Mouse (Mus musculus) intestine, embryonic 14.5 days (tissue): ENCODE measurements at regions not wholly inside any gene's neighbourhood (a gene's known extent, or its start where the extent isn't known, plus 50 kb on each side); places are given as distances from the start of the nearest gene placed in this dataset.
A peak's percentile ranks its signal among the peaks of the same experiment; 100 is the strongest.

Source experiments
- ATAC-seq: fragments of 200-750 bp; cut with Nextera tagmentation; replicated peaks from 2 replicates; pipeline ENCODE4 v1.8.0; 2017; ENCODE audit warnings: low read depth, moderate number of reproducible peaks, moderate TSS enrichment, moderate library complexity; ENCODE audit not compliant: low FRiP score, low TSS enrichment
- DNase-seq: peaks from one replicate; pipeline ENCODE4 v3.0.0-alpha.2; 2018; ENCODE audit warnings: low spot score
- H3K27ac ChIP-seq: fragments of 300-500 bp; sonication (generic); 2 replicates; pipeline ENCODE4 v1.5.1; 2014; ENCODE audit warnings: low read depth, mild to moderate bottlenecking, control low read depth
- H3K27me3 ChIP-seq: fragments of 300-500 bp; sonication (generic); replicated peaks from 2 replicates; pipeline ENCODE4 v1.6.1; 2014; ENCODE audit warnings: low read length, control low read depth; ENCODE audit not compliant: control insufficient read depth, insufficient read depth
- H3K36me3 ChIP-seq: fragments of 300-500 bp; sonication (generic); 2 replicates; pipeline ENCODE4 v1.6.1; 2014; ENCODE audit warnings: low read length, control low read depth; ENCODE audit not compliant: control insufficient read depth, insufficient read depth
- H3K4me1 ChIP-seq: fragments of 300-500 bp; sonication (generic); replicated peaks from 2 replicates; pipeline ENCODE4 v1.6.1; 2014; ENCODE audit warnings: low read length, control low read depth, mixed read lengths; ENCODE audit not compliant: control insufficient read depth, insufficient read depth
- H3K4me2 ChIP-seq: fragments of 300-500 bp; sonication (generic); 2 replicates; pipeline ENCODE4 v1.6.1; 2014; ENCODE audit warnings: low read length
- H3K4me3 ChIP-seq: fragments of 300-500 bp; sonication (generic); 2 replicates; pipeline ENCODE4 v1.5.1; 2014; ENCODE audit warnings: low read depth, low read length, control low read depth, mixed read lengths
- H3K9ac ChIP-seq: fragments of 300-500 bp; sonication (generic); 2 replicates; pipeline ENCODE4 v1.6.1; 2014; ENCODE audit warnings: mild to moderate bottlenecking, low read length
- H3K9me3 ChIP-seq: fragments of 300-500 bp; sonication (generic); 2 replicates; pipeline ENCODE4 v1.6.1; 2016; ENCODE audit warnings: low read length, control low read depth; ENCODE audit not compliant: control insufficient read depth
- WGBS: fragments of 180-500 bp; shearing (Covaris S2); extraction: QIAGEN DNeasy Blood & Tissue Kit; methylation state at CpG from one replicate; pipeline ENCODE4 v1.1.7; 2014; 5-methylcytosine and 5-hydroxymethylcytosine counted together

GRCm38 (mm10) chr14:76622634-76623291 lies 66.1 kb upstream of the Serp2 start:
- peak; percentile 73 for DNase-seq
- peaks cover 44% of the 10 kb centered on the region for H3K4me1 ChIP-seq

GRCm38 (mm10) chr14:76619038-76619409 lies 62.3 kb upstream of the Serp2 start:
- WGBS: 83% methylated on average over 7 of the region's 7 CpGs
- Histone ChIP-seq H3K27me3 (no peaks in the 10 kb centered on the region), H3K27ac (no peak overlapping the region), H3K4me2 (no peak overlapping the region), H3K36me3 (no peaks in the 10 kb centered on the region), H3K9ac (no peak overlapping the region), H3K4me1 (peaks cover 29% of the 10 kb centered on the region), H3K9me3 (no peaks in the 10 kb centered on the region), H3K4me3 (no peak overlapping the region)
- DNase-seq (no peak), ATAC-seq (no peak)

More at GRCm38 (mm10) chr14:76622634-76623291, 66.1 kb upstream of the Serp2 start:
- peak overlapping the region; percentile 69 for H3K27ac ChIP-seq
- H3K4me3 ChIP-seq: no peak overlapping the region
- ATAC-seq: peak; percentile 28; the same call in 1 of the 2 replicates
- H3K27me3 ChIP-seq: no peaks in the 10 kb centered on the region
- H3K9me3 ChIP-seq: no peaks in the 10 kb centered on the region
- peak overlapping the region; percentile 32 for H3K4me2 ChIP-seq
- no peaks in the 10 kb centered on the region for H3K36me3 ChIP-seq
- WGBS: 5% methylated on average over 11 of the region's 11 CpGs
- no peak overlapping the region for H3K9ac ChIP-seq

GRCm38 (mm10) chr14:76618331-76619037 lies 61.8 kb upstream of the Serp2 start:
- H3K27ac ChIP-seq: no peak overlapping the region
- DNase-seq: no peak
- no peaks in the 10 kb centered on the region for H3K36me3 ChIP-seq
- ATAC-seq: no peak
- no peaks in the 10 kb centered on the region for H3K9me3 ChIP-seq
- no peak overlapping the region for H3K9ac ChIP-seq
- H3K27me3 ChIP-seq: no peaks in the 10 kb centered on the region
- 70% methylated on average over 14 of the region's 14 CpGs for WGBS
- no peak overlapping the region for H3K4me3 ChIP-seq
- H3K4me2 ChIP-seq: no peak overlapping the region
- peaks cover 28% of the 10 kb centered on the region for H3K4me1 ChIP-seq

GRCm38 (mm10) chr14:76617889-76618288 lies 61.2 kb upstream of the Serp2 start:
- Histone ChIP-seq H3K27ac (peak overlapping the region; percentile 70), H3K36me3 (no peaks in the 10 kb centered on the region), H3K4me1 (peaks cover 22% of the 10 kb centered on the region), H3K27me3 (no peaks in the 10 kb centered on the region), H3K4me3 (no peak overlapping the region), H3K4me2 (no peak overlapping the region), H3K9ac (no peak overlapping the region), H3K9me3 (no peaks in the 10 kb centered on the region)
- 93% methylated on average over 1 of the region's 1 CpGs for WGBS
- ATAC-seq: no peak
- DNase-seq: no peak

GRCm38 (mm10) chr14:76617447-76617846 lies 60.8 kb upstream of the Serp2 start:
- Histone ChIP-seq H3K4me2 (no peak overlapping the region), H3K4me1 (peaks cover 18% of the 10 kb centered on the region), H3K9me3 (no peaks in the 10 kb centered on the region), H3K36me3 (no peaks in the 10 kb centered on the region), H3K27ac (peak overlapping the region; percentile 70), H3K9ac (no peak overlapping the region), H3K4me3 (no peak overlapping the region), H3K27me3 (no peaks in the 10 kb centered on the region)
- DNase-seq: no peak
- WGBS: 47% methylated on average over 11 of the region's 11 CpGs
- ATAC-seq: no peak; the same call in 1 of the 2 replicates

- Histone ChIP-seq H3K27ac (no peak overlapping the region), H3K36me3 (no peaks in the 10 kb centered on the region), H3K4me2 (no peak overlapping the region), H3K27me3 (no peaks in the 10 kb centered on the region), H3K9me3 (no peaks in the 10 kb centered on the region), H3K9ac (no peak overlapping the region), H3K4me1 (peaks cover 10% of the 10 kb centered on the region; the same call in 1 of the 2 replicates), H3K4me3 (no peak overlapping the region)
- ATAC-seq (no peak), DNase-seq (no peak)
- whole genome bisulfite sequencing: 48% methylated on average over 3 of the region's 3 CpGs
Measured at GRCm38 (mm10) chr14:76616367-76616683, 59.6 kb upstream of the Serp2 start.

GRCm38 (mm10) chr14:76615603-76616366 lies 59.1 kb upstream of the Serp2 start:
- no peak for DNase-seq
- ATAC-seq: no peak
- 72% methylated on average over 8 of the region's 8 CpGs for WGBS
- H3K9me3 ChIP-seq: no peaks in the 10 kb centered on the region
- no peaks in the 10 kb centered on the region for H3K27me3 ChIP-seq
- no peak overlapping the region for H3K27ac ChIP-seq
- H3K4me1 ChIP-seq: peaks cover 10% of the 10 kb centered on the region; the same call in 1 of the 2 replicates
- no peaks in the 10 kb centered on the region for H3K36me3 ChIP-seq
- no peak overlapping the region for H3K4me2 ChIP-seq
- H3K9ac ChIP-seq: no peak overlapping the region
- no peak overlapping the region for H3K4me3 ChIP-seq

- no peaks in the 10 kb centered on the region for H3K9me3 ChIP-seq
- WGBS: 54% methylated on average over 11 of the region's 11 CpGs
- no peak overlapping the region for H3K9ac ChIP-seq
- no peak overlapping the region for H3K4me3 ChIP-seq
- no peak for DNase-seq
- ATAC-seq: no peak
- H3K36me3 ChIP-seq: no peaks in the 10 kb centered on the region
- H3K4me2 ChIP-seq: no peak overlapping the region
- H3K4me1 ChIP-seq: peaks cover 10% of the 10 kb centered on the region; the same call in 1 of the 2 replicates
- no peak overlapping the region for H3K27ac ChIP-seq
- no peaks in the 10 kb centered on the region for H3K27me3 ChIP-seq
Measured at GRCm38 (mm10) chr14:76615182-76615581, 58.5 kb upstream of the Serp2 start.
